Mouse (Mus musculus): ENCODE measurements around the gene Sptssb. TPM values are rescaled to one million over a fixed set of nuclear protein-coding genes. Genes with fewer than 3 reads are reported as not detected.

Gene Sptssb
- 1.0 and 1.1 TPM in 2 replicates for polyA plus RNA-seq (2016; fragmentation: Nextera tagmentation; extraction: Ambion mirVana)

- H3K4me1 ChIP-seq, result 0 out of 2 replicates have a peak, but pooled peaks cover 4% of the 10 kb centered on the region
- peak within 1 kb of the TSS; percentile 46 for H3K4me3 ChIP-seq
- no peaks in the 10 kb centered on the region for H3K9me3 ChIP-seq
- H3K27ac ChIP-seq, result no peak within 1 kb of the TSS
- peak within 1 kb of the TSS; percentile 8 for H3K9ac ChIP-seq
- H3K27me3 ChIP-seq, result peaks cover 9% of the 10 kb centered on the region
- under 1% methylated on average over 24 of the region's 24 CpGs for WGBS
- peak within 1 kb of the TSS; percentile 95 for H3K4me2 ChIP-seq (replicated peaks)
- ATAC-seq (ENCODE audit: insufficient number of reproducible peaks, insufficient read depth, low FRiP score, low TSS enrichment), result peak; percentile 64; the same call in 1 of the 2 replicates
- no peaks in the 10 kb centered on the region for H3K36me3 ChIP-seq
Observed at GRCm38 (mm10) chr3:69859858-69860588, at the start of gene Sptssb. Gene Sptssb (minus strand): TSS chr3:69859940.

DNA sequence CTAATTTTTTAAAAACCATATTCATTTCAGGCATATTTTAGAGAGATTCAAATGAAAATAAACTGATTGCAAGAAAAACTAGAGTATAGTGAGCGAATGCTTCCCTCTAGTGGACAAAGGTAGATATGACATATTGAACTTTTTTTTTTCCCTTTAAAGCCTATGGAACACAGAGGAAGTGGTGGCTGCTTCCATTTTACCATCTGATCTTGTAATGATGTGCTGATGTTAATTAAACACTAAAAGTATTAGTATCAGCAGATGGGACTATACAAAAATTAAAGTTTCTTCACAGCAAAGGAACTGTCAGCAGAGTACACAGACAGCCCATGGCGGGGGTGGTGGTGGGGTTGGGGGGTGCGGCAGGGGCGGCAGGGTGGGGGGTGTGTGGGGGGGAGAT is 48.3 kb upstream of the Sptssb start:
- H3K4me2 ChIP-seq (replicated peaks), result peak overlapping the region; percentile 25; the same call in 1 of the 2 replicates
- H3K4me3 ChIP-seq, result no peak overlapping the region
- no peak for ATAC-seq (ENCODE audit: insufficient number of reproducible peaks, insufficient read depth, low FRiP score, low TSS enrichment)
- no peaks in the 10 kb centered on the region for H3K4me1 ChIP-seq
- H3K27me3 ChIP-seq, result no peaks in the 10 kb centered on the region
- no peak overlapping the region for H3K9ac ChIP-seq
- H3K27ac ChIP-seq, result no peak overlapping the region
- H3K36me3 ChIP-seq, result no peaks in the 10 kb centered on the region
- 15% methylated on average over 4 of the region's 4 CpGs for WGBS
- no peaks in the 10 kb centered on the region for H3K9me3 ChIP-seq

DNA sequence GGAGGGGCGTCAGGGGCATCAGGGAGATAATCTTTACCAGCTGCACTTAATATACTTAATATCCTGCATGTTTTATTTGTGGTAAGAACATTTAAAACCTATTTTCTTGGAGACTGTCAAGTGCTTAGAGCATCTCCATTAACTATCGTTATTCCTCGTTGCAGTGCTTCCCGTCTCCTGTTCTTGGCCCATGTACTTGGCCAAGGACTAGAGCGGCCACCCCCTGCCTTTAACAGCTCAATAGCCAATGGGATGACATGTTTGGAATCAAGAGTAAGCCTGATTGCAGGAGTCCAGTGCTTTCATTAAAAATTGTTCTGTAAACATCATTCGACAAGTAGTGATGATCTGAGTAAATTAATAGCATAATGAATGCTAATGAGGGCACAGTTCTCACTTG is 47.8 kb upstream of the Sptssb start:
- ATAC-seq (ENCODE audit: insufficient number of reproducible peaks, insufficient read depth, low FRiP score, low TSS enrichment), result no peak
- no peaks in the 10 kb centered on the region for H3K36me3 ChIP-seq
- H3K4me1 ChIP-seq, result no peaks in the 10 kb centered on the region; the same call in 1 of the 2 replicates
- H3K4me2 ChIP-seq (replicated peaks), result no peak overlapping the region
- H3K27ac ChIP-seq, result no peak overlapping the region
- 30% methylated on average over 6 of the region's 6 CpGs for WGBS
- no peak overlapping the region for H3K9ac ChIP-seq
- no peak overlapping the region for H3K4me3 ChIP-seq
- H3K27me3 ChIP-seq, result no peaks in the 10 kb centered on the region
- no peaks in the 10 kb centered on the region for H3K9me3 ChIP-seq

- H3K4me2 ChIP-seq (replicated peaks), result no peak overlapping the region
- no peak overlapping the region for H3K27ac ChIP-seq
- no peaks in the 10 kb centered on the region; the same call in 1 of the 2 replicates for H3K4me1 ChIP-seq
- ATAC-seq (ENCODE audit: insufficient number of reproducible peaks, insufficient read depth, low FRiP score, low TSS enrichment), result no peak
- no peaks in the 10 kb centered on the region for H3K27me3 ChIP-seq
- H3K9ac ChIP-seq, result no peak overlapping the region
- WGBS, result 84% methylated on average over 9 of the region's 9 CpGs
- H3K4me3 ChIP-seq, result no peak overlapping the region
- H3K36me3 ChIP-seq, result no peaks in the 10 kb centered on the region
- H3K9me3 ChIP-seq, result no peaks in the 10 kb centered on the region
Observed at GRCm38 (mm10) chr3:69902787-69903477, 43.2 kb upstream of the Sptssb start.

DNA sequence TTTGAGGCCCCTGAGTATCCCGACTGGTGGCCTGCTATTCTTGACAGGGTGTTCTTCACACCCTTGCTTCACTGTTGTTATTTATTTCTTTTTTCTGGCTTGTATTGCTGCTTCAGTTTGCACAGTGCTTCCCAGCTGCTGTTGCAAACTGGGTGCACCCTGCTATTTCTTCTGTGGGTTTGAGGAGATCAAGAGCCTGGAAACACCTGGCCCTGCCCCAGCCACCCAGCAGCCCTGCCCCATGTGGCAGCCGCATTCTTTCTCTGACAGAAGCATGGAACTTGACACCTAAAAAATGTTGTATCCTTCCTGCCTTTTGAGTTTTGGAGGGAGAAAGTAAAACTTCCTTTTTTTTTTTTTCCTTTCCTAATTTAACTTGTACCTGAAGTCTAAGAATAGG is 42.6 kb upstream of the Sptssb start:
- H3K4me2 ChIP-seq (replicated peaks), result no peak overlapping the region
- ATAC-seq (ENCODE audit: insufficient number of reproducible peaks, insufficient read depth, low FRiP score, low TSS enrichment), result no peak
- no peaks in the 10 kb centered on the region for H3K36me3 ChIP-seq
- WGBS, result 41% methylated on average over 2 of the region's 2 CpGs
- H3K27me3 ChIP-seq, result no peaks in the 10 kb centered on the region
- H3K9ac ChIP-seq, result no peak overlapping the region
- H3K9me3 ChIP-seq, result no peaks in the 10 kb centered on the region
- H3K4me1 ChIP-seq, result no peaks in the 10 kb centered on the region; the same call in 1 of the 2 replicates
- H3K4me3 ChIP-seq, result no peak overlapping the region
- no peak overlapping the region for H3K27ac ChIP-seq

DNA sequence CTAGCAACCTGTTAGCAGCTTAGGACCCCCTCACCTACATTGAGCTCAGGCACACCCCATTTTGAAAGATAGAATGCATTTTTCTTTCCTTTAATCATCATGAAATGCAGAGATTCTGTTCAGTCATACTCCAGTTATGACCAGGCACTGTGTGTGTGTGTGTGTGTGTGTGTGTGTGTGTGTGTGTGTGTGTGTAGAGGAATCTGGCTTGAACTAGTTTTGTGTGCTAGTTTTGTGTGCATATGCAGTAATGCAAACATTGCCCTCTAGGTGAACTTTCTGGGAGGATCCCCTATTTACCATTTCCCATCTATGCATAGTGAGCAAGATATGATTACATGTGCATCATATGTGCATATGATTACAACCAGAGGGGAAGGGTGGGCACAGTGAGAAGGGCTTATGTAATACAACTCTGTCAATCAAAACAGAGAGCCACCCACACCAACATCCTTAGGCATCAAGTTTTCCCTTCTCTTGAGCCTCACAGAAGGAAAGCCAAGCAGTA is 42.2 kb upstream of the Sptssb start:
- no peak overlapping the region for H3K4me2 ChIP-seq (replicated peaks)
- H3K27ac ChIP-seq, result no peak overlapping the region
- H3K4me3 ChIP-seq, result no peak overlapping the region
- no peaks in the 10 kb centered on the region for H3K9me3 ChIP-seq
- ATAC-seq (ENCODE audit: insufficient number of reproducible peaks, insufficient read depth, low FRiP score, low TSS enrichment), result no peak
- no peaks in the 10 kb centered on the region; the same call in 1 of the 2 replicates for H3K4me1 ChIP-seq
- H3K9ac ChIP-seq, result no peak overlapping the region
- H3K36me3 ChIP-seq, result no peaks in the 10 kb centered on the region
- H3K27me3 ChIP-seq, result no peaks in the 10 kb centered on the region

DNA sequence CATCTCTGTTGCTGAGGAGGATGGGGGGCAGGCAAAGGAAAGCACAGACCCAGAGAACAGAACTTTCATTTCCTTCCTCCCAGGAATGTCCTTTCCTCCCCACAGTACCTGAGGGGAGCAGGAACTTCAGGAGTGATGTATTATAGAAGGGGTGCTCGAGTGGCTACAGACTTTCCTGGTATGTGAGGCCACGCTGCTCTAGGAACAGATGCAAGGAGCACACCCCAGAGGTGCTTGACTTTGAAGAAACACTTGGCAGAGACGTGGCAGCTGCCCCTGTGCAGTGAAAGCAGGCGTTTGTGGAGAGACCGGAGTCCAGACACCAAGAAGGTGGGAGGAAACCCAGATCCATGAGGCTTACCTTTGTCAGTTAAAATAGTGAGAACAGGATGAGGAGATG is 40.6 kb upstream of the Sptssb start:
- no peak overlapping the region for H3K9ac ChIP-seq
- H3K9me3 ChIP-seq, result no peaks in the 10 kb centered on the region
- no peak overlapping the region for H3K4me2 ChIP-seq (replicated peaks)
- H3K36me3 ChIP-seq, result no peaks in the 10 kb centered on the region
- no peaks in the 10 kb centered on the region for H3K27me3 ChIP-seq
- no peaks in the 10 kb centered on the region; the same call in 1 of the 2 replicates for H3K4me1 ChIP-seq
- no peak for ATAC-seq (ENCODE audit: insufficient number of reproducible peaks, insufficient read depth, low FRiP score, low TSS enrichment)
- H3K27ac ChIP-seq, result no peak overlapping the region
- H3K4me3 ChIP-seq, result no peak overlapping the region
- WGBS, result 68% methylated on average over 5 of the region's 5 CpGs

GRCm38 (mm10) chr3:69897917-69898594 is 38.3 kb upstream of the Sptssb start:
- ATAC-seq (ENCODE audit: insufficient number of reproducible peaks, insufficient read depth, low FRiP score, low TSS enrichment), result no peak
- Histone ChIP-seq H3K4me3 (no peak overlapping the region), H3K4me1 (no peaks in the 10 kb centered on the region; the same call in 1 of the 2 replicates), H3K27me3 (no peaks in the 10 kb centered on the region), H3K9me3 (no peaks in the 10 kb centered on the region), H3K9ac (no peak overlapping the region), H3K4me2 (replicated peaks) (no peak overlapping the region), H3K27ac (no peak overlapping the region), H3K36me3 (no peaks in the 10 kb centered on the region)
- 78% methylated on average over 7 of the region's 8 CpGs for WGBS

DNA sequence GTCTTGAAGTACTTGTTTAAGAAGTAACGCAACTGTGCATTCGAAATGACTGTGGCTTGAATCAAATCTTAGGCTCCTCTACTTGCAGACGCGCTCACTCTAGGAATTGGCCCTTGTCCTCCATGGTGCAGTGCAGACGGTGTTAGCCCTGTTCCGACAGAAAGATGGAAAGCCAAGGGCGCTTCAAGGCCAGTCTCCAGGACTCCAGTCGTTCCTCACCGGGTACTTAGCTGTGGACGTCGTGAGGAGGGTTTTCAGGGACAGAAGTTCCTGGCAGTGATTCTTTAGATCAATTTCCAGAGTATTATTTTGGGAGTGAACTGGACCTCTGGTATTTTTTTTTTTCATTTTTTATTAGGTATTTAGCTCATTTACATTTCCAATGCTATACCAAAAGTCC is 35.8 kb upstream of the Sptssb start:
- H3K27ac ChIP-seq, result no peak overlapping the region
- no peak overlapping the region for H3K4me3 ChIP-seq
- no peaks in the 10 kb centered on the region for H3K9me3 ChIP-seq
- 89% methylated on average over 11 of the region's 11 CpGs for WGBS
- no peak for ATAC-seq (ENCODE audit: insufficient number of reproducible peaks, insufficient read depth, low FRiP score, low TSS enrichment)
- no peak overlapping the region for H3K4me2 ChIP-seq (replicated peaks)
- no peak overlapping the region for H3K9ac ChIP-seq
- H3K27me3 ChIP-seq, result no peaks in the 10 kb centered on the region
- no peaks in the 10 kb centered on the region for H3K36me3 ChIP-seq
- no peaks in the 10 kb centered on the region for H3K4me1 ChIP-seq

DNA sequence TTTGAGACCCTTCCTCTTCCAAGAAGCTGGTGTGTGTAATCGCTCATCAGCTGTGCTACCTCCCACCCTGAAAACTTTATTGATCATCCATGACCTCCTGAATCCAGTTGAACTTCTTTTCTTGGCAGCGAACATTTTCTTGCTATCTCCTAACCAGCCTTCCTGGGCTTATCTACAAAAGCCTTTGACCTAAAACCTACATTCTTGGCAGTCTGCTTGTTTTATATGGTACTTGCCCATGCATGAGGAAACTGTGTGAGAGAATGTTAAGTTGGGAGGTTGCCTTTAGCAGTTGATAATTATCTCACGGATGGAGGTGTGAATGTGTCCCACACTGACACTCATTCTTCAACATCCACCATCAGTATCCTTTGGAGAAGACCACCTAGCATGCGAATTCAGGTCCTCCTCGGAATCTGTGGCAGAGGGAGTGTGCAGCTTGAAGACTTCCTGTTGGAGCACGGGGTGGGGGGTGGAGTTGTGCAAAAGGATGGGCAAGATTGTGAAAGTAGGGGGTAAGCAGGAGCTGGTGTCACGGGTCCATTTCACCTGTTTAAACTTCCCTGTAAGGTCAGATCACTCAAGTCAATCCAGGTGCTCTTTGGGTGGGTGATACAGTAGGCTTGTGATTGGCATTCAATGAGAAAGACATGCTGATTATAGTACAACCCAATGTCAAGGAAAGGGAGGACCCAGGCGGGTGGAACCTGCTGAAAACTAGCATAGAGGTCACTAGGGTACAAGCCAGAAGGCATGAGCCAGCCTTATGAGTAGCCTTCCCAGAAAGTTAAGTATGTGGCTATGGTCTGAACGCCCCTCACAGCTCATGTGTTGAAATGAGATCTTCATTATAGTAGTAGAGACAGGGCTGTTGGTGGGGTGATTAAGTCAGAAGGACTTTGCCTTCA is 32.7 kb upstream of the Sptssb start:
- Histone ChIP-seq H3K9me3 (no peaks in the 10 kb centered on the region), H3K4me1 (no peaks in the 10 kb centered on the region), H3K4me3 (no peak overlapping the region), H3K36me3 (no peaks in the 10 kb centered on the region), H3K4me2 (replicated peaks) (no peak overlapping the region), H3K27me3 (no peaks in the 10 kb centered on the region), H3K9ac (no peak overlapping the region), H3K27ac (no peak overlapping the region)
- ATAC-seq (ENCODE audit: insufficient number of reproducible peaks, insufficient read depth, low FRiP score, low TSS enrichment), result no peak
- 84% methylated on average over 9 of the region's 9 CpGs for whole genome bisulfite sequencing

DNA sequence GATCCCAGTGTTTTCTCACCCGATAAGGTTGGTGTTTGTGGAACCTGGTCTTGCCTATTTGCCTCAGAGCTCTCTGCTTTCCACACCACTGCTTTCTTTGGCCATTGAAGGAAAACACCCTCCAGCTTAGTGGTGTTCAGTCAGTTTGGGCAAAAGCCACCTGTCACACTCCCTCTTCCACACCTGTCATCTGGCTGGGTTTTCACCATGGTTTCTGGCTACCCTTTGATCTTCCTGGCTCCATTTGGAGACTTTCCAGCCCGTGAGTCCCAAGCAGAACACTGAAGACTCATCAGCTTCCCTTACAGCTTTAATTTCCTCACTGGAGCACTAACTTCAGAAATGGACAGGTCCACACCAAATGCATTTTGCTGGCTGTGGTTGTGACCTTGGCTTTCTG is 26.1 kb upstream of the Sptssb start:
- Histone ChIP-seq H3K27ac (no peak overlapping the region), H3K36me3 (no peaks in the 10 kb centered on the region), H3K4me3 (no peak overlapping the region), H3K27me3 (no peaks in the 10 kb centered on the region), H3K4me1 (no peaks in the 10 kb centered on the region), H3K9me3 (no peaks in the 10 kb centered on the region), H3K4me2 (replicated peaks) (no peak overlapping the region), H3K9ac (no peak overlapping the region)
- WGBS, result 84% methylated on average over 2 of the region's 2 CpGs
- no peak for ATAC-seq (ENCODE audit: insufficient number of reproducible peaks, insufficient read depth, low FRiP score, low TSS enrichment)
